Mouse (Mus musculus) T-cell, adult 2 months (primary cell): ENCODE data around the gene Sox1.

Experiments used
- DNase-seq: peaks from one replicate; pipeline ENCODE4 v3.0.0; 2022; ENCODE audit warnings: low spot score

The Sox1 gene

DNA sequence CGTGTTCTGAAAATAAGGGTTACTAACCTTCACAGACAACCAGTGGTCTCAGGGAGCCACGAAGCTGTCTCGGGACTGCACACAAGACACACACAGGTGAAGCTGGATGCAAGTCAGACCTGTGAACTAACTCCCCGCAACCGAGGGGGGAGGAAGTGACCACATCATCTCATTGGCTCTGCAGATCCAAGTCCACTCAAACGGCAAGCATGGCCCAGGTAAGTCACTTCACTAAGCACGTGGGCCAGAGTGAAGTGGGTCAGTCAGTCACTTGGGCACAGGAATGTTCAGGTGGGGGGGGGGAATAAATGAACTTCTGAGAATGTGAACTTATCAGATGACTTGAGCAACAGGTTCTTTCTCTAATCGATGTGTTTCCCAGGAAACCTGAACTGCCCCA lies 30.8 kb downstream of the Sox1 start:
- DNase-seq, result no peak

DNA sequence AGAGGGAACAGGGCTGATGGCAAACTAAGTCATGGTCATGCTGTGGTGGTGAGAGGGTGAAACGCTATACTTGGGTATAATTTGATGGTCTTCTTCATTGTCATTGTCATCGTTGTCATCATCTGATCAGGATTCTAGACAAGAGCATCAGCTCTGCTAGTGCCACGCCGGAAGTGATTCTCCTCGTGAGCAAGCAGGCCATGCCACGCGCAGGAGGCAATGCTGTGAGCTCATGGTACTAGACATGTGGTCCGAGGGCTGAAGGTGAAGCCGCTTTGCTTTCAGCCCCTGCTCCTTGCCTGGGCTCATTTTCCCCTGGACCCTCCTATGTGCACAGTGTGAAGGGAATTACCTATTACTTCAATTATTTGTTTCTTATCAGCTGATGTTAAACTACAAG lies 32.3 kb downstream of the Sox1 start:
- DNase-seq, result no peak

DNA sequence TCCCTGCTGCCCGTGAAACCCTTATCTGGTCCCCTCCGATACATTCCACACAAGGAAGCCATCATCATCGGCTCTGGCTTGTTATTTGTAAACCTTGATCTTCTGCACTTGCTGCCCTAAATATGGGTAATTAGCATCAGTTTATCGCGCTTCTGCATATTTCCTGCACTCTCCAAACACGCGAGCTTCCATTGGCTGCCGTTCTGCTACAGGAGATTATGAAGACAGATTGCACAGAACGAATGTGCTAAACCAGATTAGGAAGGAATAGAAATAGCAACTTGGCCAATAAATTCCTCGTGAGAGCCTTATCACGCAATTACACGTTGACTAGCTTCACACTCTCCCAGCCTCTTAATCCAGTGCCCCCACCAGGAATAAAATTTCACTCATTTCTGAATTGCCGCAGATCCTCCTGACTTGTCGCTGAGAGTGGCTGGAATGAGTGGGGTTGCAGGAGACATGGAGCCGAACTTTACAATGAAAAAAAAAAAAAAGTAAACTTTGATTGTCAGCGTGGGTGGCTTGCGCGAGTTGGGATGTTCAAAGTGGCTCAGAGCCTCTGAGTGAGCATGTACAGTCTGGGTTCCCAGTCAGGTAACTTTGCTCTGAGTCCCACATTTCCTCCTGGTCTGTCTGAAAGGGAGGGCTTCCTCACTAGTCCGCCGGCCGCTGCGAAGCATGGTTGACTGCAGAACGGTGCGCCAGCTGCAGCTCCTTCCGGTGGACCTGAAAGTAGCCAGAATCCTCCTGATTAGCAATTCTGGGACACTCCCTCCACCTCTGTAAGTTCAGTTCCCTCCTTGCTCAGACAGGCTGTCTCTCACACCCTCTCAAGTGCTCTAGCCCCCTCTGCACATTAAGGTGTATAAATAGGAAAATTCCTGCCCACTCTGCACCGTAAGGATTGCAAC lies 33.0 kb downstream of the Sox1 start:
- no peak for DNase-seq

- no peak for DNase-seq
These were observed 33.8 kb downstream of the Sox1 start for GRCm38 (mm10) chr8:12428931-12429330.

DNA sequence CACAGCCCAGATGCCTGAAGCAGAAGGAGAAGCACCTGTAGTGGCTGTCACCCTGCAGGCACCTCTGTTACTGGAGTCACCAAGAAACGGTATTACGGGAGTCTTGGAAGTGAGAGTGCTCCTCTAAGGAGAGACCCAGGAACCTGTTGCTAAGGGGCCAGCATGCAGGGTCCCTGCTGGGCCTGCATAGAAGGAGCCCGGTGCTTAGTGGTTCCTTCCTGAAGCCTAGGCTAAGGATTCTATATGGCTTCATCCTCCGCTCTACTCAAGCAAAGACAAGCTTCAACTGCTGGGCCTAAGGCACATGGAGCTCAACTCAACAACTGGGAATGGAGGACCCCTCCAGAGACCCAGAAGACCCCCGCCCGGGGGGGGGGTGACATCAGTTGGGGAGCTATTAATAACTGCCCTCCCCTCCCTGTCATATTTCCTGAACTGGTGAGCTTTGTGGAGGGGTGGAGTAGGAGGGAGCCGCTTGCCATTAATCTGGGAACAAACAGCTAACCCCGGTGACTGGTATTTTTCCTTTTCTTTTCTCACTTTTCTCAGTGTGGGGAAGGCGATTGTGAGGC lies 34.6 kb downstream of the Sox1 start:
- no peak for DNase-seq

GRCm38 (mm10) chr8:12430173-12430899 lies 35.2 kb downstream of the Sox1 start:
- no peak for DNase-seq

DNA sequence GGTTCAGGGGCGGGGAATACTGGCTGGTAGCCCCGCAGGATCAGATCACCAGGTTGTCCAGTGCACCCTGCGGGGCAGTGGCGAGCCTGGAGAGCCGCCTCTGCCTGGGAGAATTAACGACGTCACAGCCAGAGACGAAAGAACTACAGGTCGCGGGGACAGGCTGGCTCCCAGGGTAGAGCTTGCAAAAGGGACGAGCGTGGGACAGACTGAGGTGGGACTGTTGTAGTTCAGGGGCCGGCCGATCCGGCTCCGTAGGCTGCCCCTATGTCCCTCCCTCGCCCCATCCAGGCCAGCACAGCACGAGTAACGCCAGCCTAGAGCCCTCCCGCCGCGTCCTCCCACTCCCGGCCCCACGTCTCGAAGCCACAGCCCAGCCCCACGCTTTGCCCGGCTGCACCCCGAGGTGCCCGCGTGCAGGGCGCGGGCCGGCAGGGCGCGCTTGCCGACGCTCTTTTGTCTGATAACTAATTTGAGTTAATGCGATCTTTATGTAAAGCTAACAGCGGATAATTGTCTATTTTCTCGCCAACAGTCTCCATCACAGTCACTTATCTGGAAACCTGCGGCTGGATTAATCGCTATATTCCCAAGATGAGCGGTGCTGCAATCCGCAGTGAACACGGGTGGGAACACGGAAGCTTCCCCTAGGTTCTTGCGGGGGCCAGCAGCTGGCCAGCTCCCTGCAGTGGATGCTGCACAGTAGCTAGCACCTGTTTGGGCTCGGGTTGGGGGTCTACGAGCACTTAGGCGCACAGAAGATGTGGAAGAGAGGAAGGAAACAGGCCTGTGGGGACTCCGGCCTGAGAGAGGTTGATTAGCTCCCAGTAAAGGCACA lies 36.0 kb downstream of the Sox1 start:
- DNase-seq, result no peak

GRCm38 (mm10) chr8:12431738-12432055 lies 36.6 kb downstream of the Sox1 start:
- no peak for DNase-seq

DNA sequence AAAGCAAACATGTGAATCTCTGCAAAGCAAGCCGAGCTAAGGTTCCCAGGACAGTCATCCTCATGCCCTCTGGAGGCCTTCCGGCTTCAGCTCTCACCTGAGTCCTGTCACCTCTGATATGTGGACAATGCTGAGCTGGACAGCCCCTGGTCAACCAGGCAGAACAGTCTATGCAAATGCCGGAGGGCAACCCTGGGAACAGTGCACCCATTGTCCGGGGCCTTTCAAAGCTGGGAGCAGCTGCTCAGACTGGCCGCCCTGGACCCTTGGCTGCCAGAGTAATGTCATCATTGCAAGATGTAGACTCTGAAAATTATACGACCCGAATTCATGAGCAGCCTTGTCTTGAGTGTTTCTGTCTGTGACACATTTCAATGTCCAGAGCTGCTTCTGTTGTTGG lies 37.5 kb downstream of the Sox1 start:
- no peak for DNase-seq

GRCm38 (mm10) chr8:12434771-12435170 lies 39.7 kb downstream of the Sox1 start:
- no peak for DNase-seq

GRCm38 (mm10) chr8:12438021-12438420 lies 42.9 kb downstream of the Sox1 start:
- no peak for DNase-seq

GRCm38 (mm10) chr8:12439044-12439443 lies 43.9 kb downstream of the Sox1 start:
- no peak for DNase-seq

DNA sequence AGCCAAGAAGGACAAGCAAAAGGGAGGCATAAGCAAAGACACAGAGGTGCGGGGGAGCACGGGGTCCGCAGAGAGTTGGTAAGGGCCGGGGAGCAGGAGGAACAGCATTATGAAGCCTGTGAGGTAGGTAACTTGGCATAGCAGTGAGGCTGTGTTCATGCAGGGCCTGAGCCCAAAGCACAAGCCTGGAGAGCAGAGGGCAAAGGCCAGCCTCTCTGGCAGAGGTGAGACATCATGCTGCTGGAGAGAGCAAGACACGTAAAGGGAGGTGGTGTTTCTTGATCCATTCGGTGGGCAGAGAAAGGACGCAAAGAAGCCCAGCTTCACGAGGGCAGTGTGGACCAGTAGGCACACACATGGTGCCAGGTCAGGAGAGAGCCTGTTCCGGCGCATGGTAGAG lies 44.8 kb downstream of the Sox1 start:
- DNase-seq, result no peak

- DNase-seq, result no peak
These were observed 45.9 kb downstream of the Sox1 start for GRCm38 (mm10) chr8:12440997-12441396.

- DNase-seq, result no peak
These were observed 50.2 kb downstream of the Sox1 start for GRCm38 (mm10) chr8:12445258-12445657.

DNA sequence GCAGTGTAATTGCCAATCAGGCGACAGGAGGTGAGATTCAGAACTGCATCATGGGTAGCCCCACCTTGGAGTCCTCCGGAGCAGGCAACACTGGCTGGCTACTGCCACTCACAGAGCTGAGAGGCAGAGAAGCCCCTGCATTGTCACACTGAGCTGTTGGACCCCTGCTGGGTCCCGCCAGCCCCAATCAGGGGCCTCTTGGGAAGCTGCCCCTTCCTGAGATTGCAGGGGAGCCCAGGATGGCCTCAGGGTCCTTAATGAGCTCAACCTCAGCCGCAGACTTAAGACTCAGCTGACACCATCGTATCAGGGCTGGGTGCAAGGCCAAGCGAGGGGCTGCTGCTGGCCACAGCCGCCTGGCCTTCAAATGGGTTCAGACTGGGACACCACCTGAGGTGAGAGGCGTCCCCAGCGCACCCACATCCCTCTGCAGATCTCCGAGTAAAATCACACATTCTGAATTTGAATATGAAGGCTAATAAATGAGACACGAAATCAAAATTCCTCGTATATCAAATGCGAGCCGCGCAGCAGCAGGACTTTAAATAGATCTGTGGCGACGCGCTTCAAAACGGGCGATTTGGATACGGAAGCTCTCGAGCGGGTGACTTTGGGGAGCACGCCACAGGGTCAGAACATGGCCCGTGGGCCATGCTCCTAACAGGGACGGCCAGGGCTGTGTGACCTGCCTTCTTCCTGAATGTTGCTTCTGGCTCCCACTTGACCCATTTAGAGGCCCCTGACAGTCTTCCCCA lies 51.0 kb downstream of the Sox1 start:
- DNase-seq, result no peak
